Mouse (Mus musculus): ENCODE measurements around the gene Zbp1.

Zbp1 gene

DNA sequence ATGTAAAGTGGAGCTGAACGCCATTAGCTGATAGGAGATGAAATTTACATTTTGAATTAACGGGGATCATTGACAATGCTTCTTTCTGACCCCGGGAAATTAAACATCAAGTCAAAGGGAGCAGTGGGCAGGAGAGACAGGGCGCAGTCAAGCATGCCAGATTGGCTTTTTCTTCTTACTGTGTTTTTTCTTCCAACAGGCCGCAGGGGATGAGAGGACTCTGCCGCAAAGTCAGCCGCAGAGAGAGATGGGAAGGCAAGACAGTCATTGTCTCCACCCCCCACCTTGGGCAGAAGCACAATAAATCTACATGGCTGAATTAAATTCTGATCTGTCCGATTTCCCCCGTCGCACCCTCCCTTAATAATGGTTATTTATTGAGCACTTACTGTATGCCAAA, 53.4 kb downstream of the Zbp1 start:
- no peak for TF ChIP-seq GATA4 (IDR thresholded peaks at IDR 0.05; ENCODE audit: insufficient replicate concordance, low read length)

- no peak for TF ChIP-seq GATA4 (IDR thresholded peaks at IDR 0.05; ENCODE audit: insufficient replicate concordance, low read length)
These were observed 53.8 kb downstream of the Zbp1 start for GRCm38 (mm10) chr2:173164946-173165345.

GRCm38 (mm10) chr2:173164358-173164757, 54.4 kb downstream of the Zbp1 start:
- no peak for TF ChIP-seq GATA4 (IDR thresholded peaks at IDR 0.05; ENCODE audit: insufficient replicate concordance, low read length)

- TF ChIP-seq GATA4 (IDR thresholded peaks at IDR 0.05; ENCODE audit: insufficient replicate concordance, low read length) = no peak
These were observed 55.3 kb downstream of the Zbp1 start for GRCm38 (mm10) chr2:173163380-173163779.

DNA sequence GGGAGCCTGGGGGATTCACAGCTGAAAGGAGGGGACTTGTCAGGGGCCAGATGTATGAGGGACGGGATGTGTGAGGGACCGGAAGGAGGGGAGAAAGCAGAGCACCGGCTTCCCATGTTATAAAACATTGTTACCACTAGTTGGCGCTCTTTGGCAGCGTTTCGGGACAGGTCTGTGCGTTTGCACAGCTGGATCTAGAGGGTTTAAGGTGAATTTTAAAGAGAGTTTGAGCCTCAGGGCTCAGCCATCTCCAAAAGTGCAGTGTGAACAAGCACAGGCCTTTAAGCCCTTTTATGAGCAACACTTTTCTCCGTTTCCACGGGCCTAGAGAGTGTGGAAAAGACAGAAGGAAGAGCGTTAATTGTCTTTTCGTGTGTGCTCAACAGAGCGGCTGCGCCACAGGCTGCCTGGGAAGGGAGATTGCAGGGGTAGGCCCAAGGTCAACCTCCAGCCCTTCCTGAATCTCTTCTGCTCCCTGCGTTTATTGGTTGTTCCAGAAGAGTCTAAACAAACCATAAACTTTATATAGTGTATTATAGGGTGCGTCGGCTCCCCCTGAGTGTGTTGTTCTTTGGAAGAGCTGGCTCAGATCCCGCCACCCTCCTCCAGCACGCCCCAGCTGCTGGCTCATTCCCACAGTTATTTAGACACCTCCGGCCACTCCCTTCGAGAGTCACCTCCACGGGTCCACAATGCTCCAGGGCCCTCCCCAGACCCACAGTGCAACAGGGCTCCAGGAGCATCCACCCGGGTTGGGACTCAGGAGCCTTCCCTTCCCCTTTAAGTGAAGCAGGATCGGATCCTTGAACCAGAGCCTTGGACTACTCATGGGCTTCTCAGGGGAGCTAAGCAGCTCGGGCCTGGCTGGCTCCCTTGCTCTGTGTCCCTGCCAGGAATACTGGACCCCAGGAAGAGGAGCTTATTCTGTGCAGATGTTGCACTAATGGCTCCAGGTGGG, 59.1 kb downstream of the Zbp1 start:
- TF ChIP-seq GATA4 (IDR thresholded peaks at IDR 0.05; ENCODE audit: insufficient replicate concordance, low read length) = no peak; the same call in 1 of the 2 replicates

DNA sequence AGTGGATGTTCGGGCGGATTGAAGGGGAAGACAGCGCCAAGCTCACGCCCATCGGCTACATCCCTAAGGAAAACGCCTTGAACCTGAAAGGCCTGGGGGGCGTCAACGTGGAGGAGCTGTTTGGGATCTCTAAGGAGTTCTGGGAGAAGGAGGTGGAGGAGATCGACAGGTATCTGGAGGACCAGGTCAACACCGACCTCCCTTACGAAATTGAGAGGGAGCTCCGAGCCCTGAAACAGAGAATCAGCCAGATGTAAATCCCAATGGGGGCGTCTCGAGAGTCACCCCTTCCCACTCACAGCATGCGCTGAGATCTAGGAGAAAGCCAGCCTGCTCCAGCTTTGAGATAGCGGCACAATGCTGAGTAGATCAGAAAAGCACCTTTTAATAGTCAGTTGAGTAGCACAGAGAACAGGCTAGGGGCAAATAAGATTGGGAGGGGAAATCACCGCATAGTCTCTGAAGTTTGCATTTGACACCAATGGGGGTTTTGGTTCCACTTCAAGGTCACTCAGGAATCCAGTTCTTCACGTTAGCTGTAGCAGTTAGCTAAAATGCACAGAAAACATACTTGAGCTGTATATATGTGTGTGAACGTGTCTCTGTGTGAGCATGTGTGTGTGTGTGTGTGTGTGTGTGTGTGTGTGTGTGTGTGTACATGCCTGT, 60.2 kb downstream of the Zbp1 start:
- TF ChIP-seq GATA4 (IDR thresholded peaks at IDR 0.05; ENCODE audit: insufficient replicate concordance, low read length) = no peak

GRCm38 (mm10) chr2:173157871-173158270, 60.9 kb downstream of the Zbp1 start:
- no peak for TF ChIP-seq GATA4 (IDR thresholded peaks at IDR 0.05; ENCODE audit: insufficient replicate concordance, low read length)

DNA sequence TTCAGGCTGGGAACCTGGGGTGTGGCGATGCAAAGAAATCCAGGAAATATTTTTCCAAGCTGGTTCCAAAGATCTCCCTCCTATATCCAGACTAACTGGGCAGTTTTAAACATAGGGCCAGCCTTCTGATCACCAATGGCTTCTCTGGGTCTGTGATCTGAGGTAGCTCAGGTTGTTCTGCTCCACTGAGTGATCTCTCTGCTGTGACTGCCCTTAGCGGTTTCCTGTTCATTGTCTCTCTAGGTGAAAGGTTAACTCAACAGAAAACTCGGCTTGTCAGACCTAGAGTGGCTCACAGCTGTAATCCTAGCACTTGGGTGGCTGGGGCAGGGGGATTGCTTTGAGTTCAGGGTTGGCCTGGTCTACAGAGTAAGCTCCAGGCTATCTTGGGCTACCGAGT, 61.3 kb downstream of the Zbp1 start:
- no peak for TF ChIP-seq GATA4 (IDR thresholded peaks at IDR 0.05; ENCODE audit: insufficient replicate concordance, low read length)

- no peak for TF ChIP-seq GATA4 (IDR thresholded peaks at IDR 0.05; ENCODE audit: insufficient replicate concordance, low read length)
These were observed 61.8 kb downstream of the Zbp1 start for GRCm38 (mm10) chr2:173156923-173157322.
